Mouse (Mus musculus): ENCODE measurements around the gene Hcst. TPM values are rescaled to one million over a fixed set of nuclear protein-coding genes. Genes with fewer than 3 reads are reported as not detected.

Hcst gene
- polyA plus RNA-seq, 1 experiment = not detected

DNA sequence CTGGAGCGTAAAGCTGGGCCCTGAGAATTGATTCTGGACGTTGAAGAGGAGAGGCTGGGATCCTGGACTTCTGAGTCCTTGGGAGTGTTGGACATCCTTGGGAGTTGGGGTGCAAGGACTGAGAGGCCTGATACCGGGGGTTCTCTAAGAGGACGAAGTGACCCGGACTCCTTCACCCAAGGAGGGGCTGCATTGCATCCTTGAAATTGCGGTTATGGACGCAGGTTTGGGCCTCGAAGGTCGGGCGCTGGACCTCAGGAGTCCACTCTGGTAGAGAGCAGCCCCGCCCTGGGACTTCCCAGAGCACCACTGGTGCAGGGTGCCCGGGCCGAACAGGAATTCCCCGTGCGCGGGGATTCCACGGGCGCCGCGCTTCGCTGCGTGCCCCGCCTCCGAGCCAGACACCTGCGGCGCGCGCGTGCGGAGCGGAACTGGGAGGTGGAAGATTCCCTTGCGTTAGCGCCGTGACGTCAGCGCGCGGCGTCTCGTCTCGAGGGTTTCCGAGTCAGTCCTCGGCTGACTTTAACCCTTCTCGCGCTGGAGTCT lies 2.3 kb upstream of the Hcst start:
- Histone ChIP-seq H3K4me1 (ENCODE audit: control insufficient read depth, insufficient read depth, low read length) (peaks cover 11% of the 10 kb centered on the region), H3K4me3 (ENCODE audit: insufficient read depth, low read depth, low read length) (peak overlapping the region; percentile 74), H3K27ac (ENCODE audit: insufficient read depth, low read depth, low read length) (peak overlapping the region; percentile 83)
- TF ChIP-seq POLR2A (IDR thresholded peaks at IDR 0.05; ENCODE audit: insufficient read depth, low read depth, low read length) (0 out of 2 replicates have a peak, but pooled peaks have one; percentile 23), CTCF (IDR thresholded peaks at IDR 0.05; ENCODE audit: insufficient read depth, low read depth, low read length) (no peak)
- under 1% methylated on average over 45 of the region's 45 CpGs for WGBS

DNA sequence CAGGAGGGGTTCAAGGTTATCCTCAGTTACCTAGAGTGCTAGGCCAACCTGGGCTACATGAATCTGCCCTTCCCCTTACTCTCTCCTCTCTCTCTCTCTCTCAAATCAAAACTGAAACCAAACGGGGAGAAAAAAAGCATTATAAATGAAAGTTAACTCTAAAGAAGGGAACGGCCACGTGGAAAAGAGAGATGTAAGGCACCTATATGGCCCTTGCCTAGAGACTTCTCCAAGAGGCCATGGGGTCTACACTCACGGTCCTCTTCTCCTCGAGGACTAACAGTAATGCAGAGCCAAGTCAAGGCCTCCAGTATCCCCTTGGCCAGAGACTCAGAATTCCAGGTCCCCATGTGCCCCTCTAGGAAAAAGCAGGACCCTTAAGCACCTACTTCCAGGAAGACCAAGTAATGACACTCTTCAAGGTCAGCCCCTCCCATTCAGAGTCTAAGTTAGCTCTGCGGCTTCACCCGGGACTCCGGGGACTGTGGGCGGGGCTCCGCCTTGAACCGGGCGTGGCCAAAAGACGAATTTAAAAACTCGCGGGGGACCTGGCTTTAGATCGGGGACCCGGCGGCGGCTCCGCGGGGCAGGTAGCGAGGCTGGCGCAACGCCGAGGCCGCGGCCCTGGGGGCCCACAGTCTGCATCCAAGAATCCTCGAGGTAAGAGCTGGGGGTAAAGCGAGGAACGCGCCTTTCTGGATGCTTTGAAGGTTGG lies 1.7 kb upstream of the Hcst start, which contains the start of gene Nfkbid:
Gene Nfkbid (plus strand): TSS at position 558 of the 715 bp plus-strand sequence.
- Histone ChIP-seq H3K4me3 (ENCODE audit: insufficient read depth, low read depth, low read length) (peak within 1 kb of the TSS; percentile 74), H3K27ac (ENCODE audit: insufficient read depth, low read depth, low read length) (peak within 1 kb of the TSS; percentile 83), H3K4me1 (ENCODE audit: control insufficient read depth, insufficient read depth, low read length) (peaks cover 11% of the 10 kb centered on the region)
- WGBS = 9% methylated on average over 31 of the region's 31 CpGs
- no peak for TF ChIP-seq POLR2A (IDR thresholded peaks at IDR 0.05; ENCODE audit: insufficient read depth, low read depth, low read length)
- TF ChIP-seq CTCF (IDR thresholded peaks at IDR 0.05; ENCODE audit: insufficient read depth, low read depth, low read length) = no peak

DNA sequence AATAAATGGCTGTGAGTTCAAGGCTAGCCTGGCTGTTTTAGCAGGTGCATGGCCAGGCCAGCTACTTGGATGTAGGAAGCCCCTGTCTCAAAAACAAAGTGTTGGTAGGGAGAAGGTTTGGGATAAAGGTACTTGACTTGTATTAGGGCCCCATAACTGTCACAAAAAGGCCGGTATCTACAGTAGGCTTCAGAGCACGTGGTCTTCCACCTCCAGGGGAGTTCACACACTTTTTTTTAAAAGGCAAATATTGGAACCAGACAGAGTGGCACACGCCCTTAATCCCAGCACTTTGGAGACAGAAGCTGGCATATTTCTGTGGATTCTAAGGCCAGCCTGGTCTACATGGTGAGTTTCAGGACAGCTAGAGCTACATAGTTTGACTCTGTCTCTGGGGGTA lies 1.0 kb upstream of the Hcst start:
- WGBS = 86% methylated on average over 3 of the region's 3 CpGs
- Histone ChIP-seq H3K4me1 (ENCODE audit: control insufficient read depth, insufficient read depth, low read length) (peaks cover 11% of the 10 kb centered on the region), H3K27ac (ENCODE audit: insufficient read depth, low read depth, low read length) (no peak overlapping the region), H3K4me3 (ENCODE audit: insufficient read depth, low read depth, low read length) (no peak overlapping the region)
- TF ChIP-seq CTCF (IDR thresholded peaks at IDR 0.05; ENCODE audit: insufficient read depth, low read depth, low read length) (no peak), POLR2A (IDR thresholded peaks at IDR 0.05; ENCODE audit: insufficient read depth, low read depth, low read length) (no peak)

DNA sequence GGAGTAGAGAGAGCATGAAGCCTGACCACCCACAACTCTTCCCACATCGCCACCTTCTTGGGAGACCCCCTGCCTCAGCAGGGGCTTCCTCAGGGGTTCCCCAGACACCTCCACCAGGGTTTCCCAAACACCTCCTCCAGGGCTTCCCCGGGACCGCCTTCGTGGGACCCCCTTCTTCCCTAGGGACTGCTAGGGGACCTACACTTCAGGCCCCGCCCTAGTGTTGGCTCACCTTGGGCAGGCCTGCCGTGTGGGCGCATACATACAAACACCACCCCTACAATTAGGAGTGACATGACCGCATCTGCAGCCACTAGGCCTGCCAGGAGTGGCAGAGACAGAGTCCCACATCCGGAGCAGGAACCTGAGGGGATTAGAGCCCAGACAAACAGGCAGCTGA lies 1.8 kb downstream of the Hcst start:
- TF ChIP-seq POLR2A (IDR thresholded peaks at IDR 0.05; ENCODE audit: insufficient read depth, low read depth, low read length) (no peak), CTCF (IDR thresholded peaks at IDR 0.05; ENCODE audit: insufficient read depth, low read depth, low read length) (no peak)
- peaks cover 6% of the 10 kb centered on the region; the same call in 1 of the 2 replicates for H3K4me1 ChIP-seq (ENCODE audit: control insufficient read depth, insufficient read depth, low read length)
- no peak overlapping the region for H3K27ac ChIP-seq (ENCODE audit: insufficient read depth, low read depth, low read length)
- H3K4me3 ChIP-seq (ENCODE audit: insufficient read depth, low read depth, low read length) = no peak overlapping the region
- 80% methylated on average over 9 of the region's 9 CpGs for WGBS

DNA sequence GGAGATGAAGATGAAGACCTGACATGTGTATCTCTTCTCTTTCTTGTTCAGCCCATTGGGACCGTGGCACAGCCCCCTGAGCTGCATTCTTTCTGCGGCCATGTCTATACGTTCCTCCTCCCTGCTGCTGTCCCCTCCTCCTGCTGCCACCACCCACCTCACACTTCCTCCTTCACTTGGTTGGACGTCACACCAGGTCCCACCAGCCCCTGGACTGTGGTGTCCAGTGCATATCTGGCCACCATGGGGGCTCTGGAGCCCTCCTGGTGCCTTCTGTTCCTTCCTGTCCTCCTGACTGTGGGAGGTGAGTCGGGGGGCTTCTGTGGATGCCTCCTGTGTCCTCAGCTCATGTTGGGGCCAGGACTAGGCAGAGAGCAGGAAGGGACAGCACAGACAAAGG lies 6.1 kb downstream of the Hcst start, which contains the start of gene Tyrobp:
Gene Tyrobp (plus strand): TSS at position 165 of the 400 bp plus-strand sequence.
- Histone ChIP-seq H3K27ac (ENCODE audit: insufficient read depth, low read depth, low read length) (no peak within 1 kb of the TSS), H3K4me1 (ENCODE audit: control insufficient read depth, insufficient read depth, low read length) (no peaks in the 10 kb centered on the region), H3K4me3 (ENCODE audit: insufficient read depth, low read depth, low read length) (no peak within 1 kb of the TSS)
- WGBS = 81% methylated on average over 5 of the region's 5 CpGs
- TF ChIP-seq POLR2A (IDR thresholded peaks at IDR 0.05; ENCODE audit: insufficient read depth, low read depth, low read length) (no peak), CTCF (IDR thresholded peaks at IDR 0.05; ENCODE audit: insufficient read depth, low read depth, low read length) (no peak)

GRCm38 (mm10) chr7:30412735-30413147 lies 6.9 kb downstream of the Hcst start:
- Histone ChIP-seq H3K27ac (ENCODE audit: insufficient read depth, low read depth, low read length) (no peak overlapping the region), H3K4me3 (ENCODE audit: insufficient read depth, low read depth, low read length) (no peak overlapping the region), H3K4me1 (ENCODE audit: control insufficient read depth, insufficient read depth, low read length) (no peaks in the 10 kb centered on the region)
- WGBS = 69% methylated on average over 4 of the region's 4 CpGs
- TF ChIP-seq CTCF (IDR thresholded peaks at IDR 0.05; ENCODE audit: insufficient read depth, low read depth, low read length) (no peak), POLR2A (IDR thresholded peaks at IDR 0.05; ENCODE audit: insufficient read depth, low read depth, low read length) (no peak)

DNA sequence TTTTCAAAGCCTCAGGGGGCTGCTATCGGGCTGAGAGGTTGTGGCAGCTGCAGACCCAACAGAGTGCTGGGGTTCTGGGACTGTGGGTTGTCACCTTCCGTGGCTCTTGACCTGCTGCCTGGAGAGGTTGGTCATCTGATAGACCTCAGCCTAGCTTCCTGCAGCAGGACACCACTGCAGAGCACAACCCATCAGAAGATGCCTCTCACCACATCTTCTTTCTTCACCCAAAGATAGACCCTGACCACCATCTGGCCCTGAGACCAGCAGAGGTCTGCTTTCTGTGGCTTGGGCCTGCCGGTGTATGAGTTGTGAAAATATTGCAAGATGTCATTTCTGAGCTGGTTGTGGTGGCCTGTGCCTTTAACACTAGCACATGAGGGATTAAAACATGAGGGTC lies 8.6 kb downstream of the Hcst start:
- Histone ChIP-seq H3K27ac (ENCODE audit: insufficient read depth, low read depth, low read length) (no peak overlapping the region), H3K4me3 (ENCODE audit: insufficient read depth, low read depth, low read length) (no peak overlapping the region), H3K4me1 (ENCODE audit: control insufficient read depth, insufficient read depth, low read length) (no peaks in the 10 kb centered on the region)
- WGBS = 91% methylated on average over 3 of the region's 3 CpGs
- TF ChIP-seq CTCF (IDR thresholded peaks at IDR 0.05; ENCODE audit: insufficient read depth, low read depth, low read length) = no peak
- TF ChIP-seq POLR2A (IDR thresholded peaks at IDR 0.05; ENCODE audit: insufficient read depth, low read depth, low read length) = no peak

DNA sequence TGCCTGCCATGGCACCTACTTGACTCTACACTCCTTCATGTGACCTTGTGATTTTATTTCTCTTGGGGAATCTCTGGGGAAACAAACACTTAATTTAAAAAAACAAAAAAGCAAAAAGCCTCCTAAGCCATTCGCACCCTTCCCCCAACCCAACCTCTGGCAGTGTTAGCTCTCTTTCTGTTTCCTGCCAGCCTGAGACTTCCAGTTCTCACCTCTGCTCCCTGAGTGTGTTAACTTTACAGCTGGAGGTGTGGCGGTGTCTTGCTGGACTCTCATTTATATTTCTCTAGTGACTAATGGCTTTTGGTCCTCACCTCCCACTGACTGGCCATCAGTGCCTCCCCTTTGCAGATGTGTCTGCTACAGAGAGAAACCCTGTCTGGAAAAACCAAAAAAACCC lies 9.9 kb downstream of the Hcst start:
- H3K4me3 ChIP-seq (ENCODE audit: insufficient read depth, low read depth, low read length) = no peak overlapping the region
- no peak for TF ChIP-seq CTCF (IDR thresholded peaks at IDR 0.05; ENCODE audit: insufficient read depth, low read depth, low read length)
- no peak for TF ChIP-seq POLR2A (IDR thresholded peaks at IDR 0.05; ENCODE audit: insufficient read depth, low read depth, low read length)

DNA sequence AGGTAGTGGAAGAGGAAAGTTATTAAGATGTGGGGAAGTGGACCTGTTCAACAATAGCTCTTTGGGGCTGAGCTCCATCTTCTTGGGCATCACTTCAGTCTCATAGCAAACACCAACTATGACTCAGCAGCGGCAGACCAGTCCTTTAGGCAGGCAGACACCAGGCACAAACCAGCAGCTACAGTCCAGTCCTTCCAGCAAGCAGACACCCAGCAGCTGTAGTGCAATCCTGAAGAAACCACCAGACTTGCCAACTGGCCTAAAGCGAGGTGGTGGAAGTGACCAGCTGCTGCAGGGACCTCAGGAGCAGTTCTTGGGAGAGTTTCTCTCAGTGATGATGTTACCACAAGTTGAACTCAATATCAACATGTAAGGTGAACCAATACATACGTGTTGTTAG lies 11.0 kb downstream of the Hcst start:
- no peak overlapping the region for H3K27ac ChIP-seq (ENCODE audit: insufficient read depth, low read depth, low read length)
- 88% methylated on average over 3 of the region's 3 CpGs for WGBS
- H3K4me1 ChIP-seq (ENCODE audit: control insufficient read depth, insufficient read depth, low read length) = no peaks in the 10 kb centered on the region
- TF ChIP-seq CTCF (IDR thresholded peaks at IDR 0.05; ENCODE audit: insufficient read depth, low read depth, low read length) (no peak), POLR2A (IDR thresholded peaks at IDR 0.05; ENCODE audit: insufficient read depth, low read depth, low read length) (no peak)
- H3K4me3 ChIP-seq (ENCODE audit: insufficient read depth, low read depth, low read length) = no peak overlapping the region

More for the DNA sequence above, 9.9 kb downstream of the Hcst start:
- WGBS = 91% methylated on average over 2 of the region's 2 CpGs
- H3K4me1 ChIP-seq (ENCODE audit: control insufficient read depth, insufficient read depth, low read length) = no peaks in the 10 kb centered on the region
- H3K27ac ChIP-seq (ENCODE audit: insufficient read depth, low read depth, low read length) = no peak overlapping the region
